8 mouse cellular contexts compared by ENCODE assay signal in genomic region chr4:141310191-141310606, GRCm38 (mm10). TPM values are rescaled to one million over a fixed set of nuclear protein-coding genes. Genes with fewer than 3 reads are reported as not detected.
A peak's percentile ranks its signal among the peaks of the same experiment; 100 is the strongest.
DNase-seq lines count a peak whose midpoint lies in the region; ATAC-seq and TF ChIP-seq lines count a peak whose summit lies in the region.

No protein-coding gene starts in this region.

- peak overlapping the region; percentile 30; the same call in 1 of the 2 replicates for H3K4me2 ChIP-seq in kidney, embryonic 15.5 days

- H3K4me1 ChIP-seq in embryonic fibroblast, embryonic 13.5 days (ENCODE audit: control insufficient read depth, insufficient read depth, low read length), result peaks cover 34% of the 10 kb centered on the region
- peaks cover 93% of the 10 kb centered on the region for H3K4me1 ChIP-seq in kidney, embryonic 15.5 days

- TF ChIP-seq POLR2A in embryonic fibroblast, embryonic 13.5 days (IDR thresholded peaks at IDR 0.05; ENCODE audit: low read depth, low read length), result no peak

- H3K36me3 ChIP-seq in kidney, embryonic 15.5 days, result peaks cover 21% of the 10 kb centered on the region

- WGBS in kidney, embryonic 15.5 days, result 23% methylated on average over 8 of the region's 8 CpGs

- H3K27me3 ChIP-seq in kidney, embryonic 15.5 days, result no peaks in the 10 kb centered on the region

- TF ChIP-seq CTCF in embryonic fibroblast, embryonic 13.5 days (IDR thresholded peaks at IDR 0.05; ENCODE audit: borderline replicate concordance, insufficient read depth, low read length), result no peak

- ATAC-seq in kidney, embryonic 15.5 days (replicated peaks; ENCODE audit: low FRiP score), result peak; percentile 65
- ATAC-seq in cerebellum, adult (ENCODE audit: insufficient number of reproducible peaks, low FRiP score, low TSS enrichment), result no peak

- DNase-seq in testis, postnatal 10 days (ENCODE audit: low spot score), result peak; percentile 81
- DNase-seq in testis, postnatal 14 days (ENCODE audit: low spot score), result no peak
- DNase-seq in lung, postnatal 14 days, result peak; percentile 73
- DNase-seq in frontal cortex, postnatal 36 days (ENCODE audit: low spot score in 2 of 2), result no peak
- no peak for DNase-seq in thymus, adult 18-20 months

- no peaks in the 10 kb centered on the region for H3K9me3 ChIP-seq in kidney, embryonic 15.5 days (replicated peaks)

- H3K27ac ChIP-seq in embryonic fibroblast, embryonic 13.5 days (ENCODE audit: insufficient read depth, low read length), result peak overlapping the region; percentile 82
- H3K27ac ChIP-seq in kidney, embryonic 15.5 days, result peak overlapping the region; percentile 87

- no peak overlapping the region for H3K9ac ChIP-seq in kidney, embryonic 15.5 days

- H3K4me3 ChIP-seq in embryonic fibroblast, embryonic 13.5 days (ENCODE audit: insufficient read depth, low read length), result no peak overlapping the region
- H3K4me3 ChIP-seq in kidney, embryonic 15.5 days (replicated peaks), result no peak overlapping the region

RNA-seq across cellular contexts. Expression of gene Epha2, which starts 9.2 kb away (rescaled TPM):
- polyA plus RNA-seq in embryonic fibroblast, embryonic 13.5 days (2011; ENCODE audit: insufficient read length, low read depth, missing spikeins), result 16.7 and 28.6 TPM in 2 replicates
- polyA plus RNA-seq in kidney, embryonic 15.5 days (2015; fragmentation: Nextera tagmentation; extraction: Ambion mirVana), result 6.8 and 7.1 TPM in 2 replicates

RNA-seq across cellular contexts. Expression of gene Fam131c, which starts 57.8 kb away (rescaled TPM):
- polyA plus RNA-seq in embryonic fibroblast, embryonic 13.5 days (2011; ENCODE audit: insufficient read length, low read depth, missing spikeins), result not detected in 2 replicates
- 2.0 and 2.4 TPM in 2 replicates for polyA plus RNA-seq in kidney, embryonic 15.5 days (2015; fragmentation: Nextera tagmentation; extraction: Ambion mirVana)

Comparison
In these comparisons a context has a peak if more than half of its experiments do, and no peak if none do; other contexts are left out.
1. DNase-seq: peak in testis, postnatal 10 days (single experiment) and lung, postnatal 14 days (single experiment); none in testis, postnatal 14 days (single experiment), frontal cortex, postnatal 36 days (0 of 2) and thymus, adult 18-20 months (0 of 2).